Mouse (Mus musculus) heart, postnatal 25 days (tissue): ENCODE data around the gene Gabpa. TPM values are rescaled to one million over a fixed set of nuclear protein-coding genes. Genes with fewer than 3 reads are reported as not detected.

ENCODE experiments used
- DNase-seq: peaks from one replicate; pipeline ENCODE4 v3.0.0; 2022; ENCODE audit warnings: low spot score
- intact Hi-C: fragments of 180-260 bp; cut with DNase I; formaldehyde crosslinking; loops from one replicate; pipeline ENCODE4 v1.15.1; 2025
- total RNA-seq, 2 experiments: library from RNA; stranded (reverse); gene quantifications; 2 replicates each; pipeline ENCODE4 v1.2.3; 2021

The Gabpa gene
- total RNA-seq, result 10 to 100 TPM; 38.5 to 43.0 TPM

DNA sequence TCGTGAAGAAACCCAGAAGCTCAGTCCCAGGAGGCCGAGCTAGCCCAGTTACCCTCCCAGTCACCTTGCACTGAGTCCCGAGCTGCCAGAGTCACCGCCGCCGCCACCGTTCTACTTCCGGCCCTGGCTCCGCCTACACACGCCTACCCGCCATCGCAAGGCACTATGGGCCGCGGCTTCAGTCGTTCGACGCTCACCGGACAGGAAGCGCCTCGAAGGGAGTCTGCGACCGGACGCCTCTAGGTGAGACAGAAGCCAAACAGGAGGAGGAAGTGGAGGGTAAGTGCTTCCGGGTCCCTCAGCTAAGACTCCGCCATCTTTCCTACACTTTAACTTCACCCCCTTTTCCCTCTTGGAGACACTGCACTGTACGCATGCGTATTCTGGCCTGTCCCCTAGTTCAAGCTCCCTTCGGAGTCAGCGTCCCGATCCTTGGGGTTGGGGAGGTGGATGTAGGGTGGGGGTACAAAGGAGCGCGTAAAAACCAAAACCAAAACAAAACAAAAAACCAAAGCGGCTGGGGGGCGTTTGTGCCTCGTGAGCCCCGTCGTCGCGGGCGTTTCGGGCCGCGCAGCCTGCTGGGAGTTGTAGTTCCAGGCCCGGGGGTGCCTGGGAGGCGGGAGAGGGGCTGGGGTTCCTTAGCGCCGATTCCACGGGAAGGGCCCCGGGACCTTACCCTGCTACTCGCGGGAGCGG, at the start of gene Gabpa:
Gene Gabpa (plus strand): TSS at position 181 of the 696 bp plus-strand sequence.
- intact Hi-C loops, result loop anchor here (2.0 kb wide), 2 partner anchors 60 to 100 kb away; partner anchors contain the start of genes Jam2 and Mrpl39
- peak; percentile 90 for DNase-seq

DNA sequence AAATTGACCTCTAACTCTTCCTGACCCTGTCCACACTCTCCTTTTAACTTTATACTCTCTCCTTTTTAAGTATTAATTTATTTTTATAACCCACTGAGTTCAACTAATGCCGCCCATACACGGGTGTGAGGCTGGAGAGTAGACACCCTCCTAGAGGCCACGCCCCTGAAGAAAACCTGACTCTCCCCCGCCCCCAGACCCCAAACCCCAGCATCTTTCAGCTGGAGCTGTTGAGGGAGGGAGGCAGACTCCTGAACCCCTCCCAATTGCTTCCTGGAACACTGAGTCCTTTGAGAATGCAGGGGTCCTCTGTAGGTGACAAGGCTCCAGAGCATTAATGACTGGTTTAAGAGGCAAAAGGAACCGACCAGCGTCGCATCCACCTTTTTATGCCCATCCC, 49.8 kb upstream of the Gabpa start:
- intact Hi-C loops, result no loop called here
- DNase-seq, result no peak

DNA sequence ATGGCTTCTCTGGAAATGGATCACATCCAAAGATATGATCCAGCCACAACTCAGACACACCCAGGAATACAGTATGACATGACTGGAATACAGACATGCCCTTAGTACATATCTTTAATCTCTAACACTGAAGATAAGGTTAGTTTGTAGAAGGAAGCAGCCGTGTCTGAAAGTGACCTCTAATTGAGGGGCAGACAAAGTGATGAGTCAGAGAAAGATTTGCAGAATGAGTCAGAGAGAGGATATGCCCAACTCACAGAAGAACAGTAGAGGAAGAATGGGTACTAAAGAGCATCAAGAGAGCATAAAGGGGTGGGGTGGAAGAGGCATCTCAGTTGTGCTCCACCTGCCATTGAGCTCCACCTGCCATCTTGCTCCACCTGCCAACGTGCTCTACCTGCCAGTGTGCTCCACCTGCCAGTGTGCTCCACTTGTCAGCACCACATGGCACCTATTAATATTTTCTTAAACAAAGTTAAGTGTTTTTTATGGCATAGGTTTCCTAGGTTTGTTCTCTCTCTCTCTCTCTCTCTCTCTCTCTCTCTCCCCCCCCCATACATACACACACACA, 44.0 kb upstream of the Gabpa start:
- intact Hi-C loops, result no loop called here
- no peak for DNase-seq

DNA sequence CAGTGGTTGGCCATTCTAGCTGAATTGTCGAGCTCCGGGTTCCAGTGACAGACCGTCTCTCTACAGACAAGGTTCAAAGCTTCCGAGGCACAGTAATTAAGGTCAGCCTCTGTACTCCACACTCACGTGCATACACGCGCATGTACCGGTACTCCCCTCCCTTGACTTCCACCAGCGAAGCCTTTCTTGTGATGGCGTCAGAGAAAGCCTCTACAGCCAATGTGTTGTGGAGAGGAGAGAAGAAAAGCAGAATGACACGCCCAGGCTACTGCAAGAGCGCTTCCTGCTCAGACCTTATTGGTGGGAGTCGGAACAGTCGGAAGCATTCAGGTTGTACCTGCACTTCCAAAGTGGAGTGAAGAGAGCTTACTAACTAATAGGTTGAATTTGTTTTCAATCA, 41.3 kb upstream of the Gabpa start:
- DNase-seq, result no peak
- intact Hi-C loops, result no loop called here

DNA sequence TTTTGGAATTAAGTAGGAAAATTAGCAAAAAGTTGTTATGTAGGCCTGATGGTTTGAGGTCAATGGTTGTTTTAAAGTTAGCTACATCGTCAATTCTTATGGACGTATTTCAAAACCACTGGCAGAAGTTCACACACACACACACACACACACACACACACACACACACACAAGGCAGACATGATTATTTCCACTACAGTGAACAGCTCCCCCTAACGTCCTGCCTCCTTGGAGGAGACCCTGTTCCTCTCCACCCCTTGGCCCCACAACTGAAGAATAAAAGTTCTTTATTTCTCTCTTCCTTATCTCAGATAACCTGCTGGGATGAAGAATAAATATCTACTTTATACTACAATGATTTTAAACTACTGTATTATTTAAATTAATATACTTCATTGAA, 39.4 kb upstream of the Gabpa start:
- intact Hi-C loops, result no loop called here

DNA sequence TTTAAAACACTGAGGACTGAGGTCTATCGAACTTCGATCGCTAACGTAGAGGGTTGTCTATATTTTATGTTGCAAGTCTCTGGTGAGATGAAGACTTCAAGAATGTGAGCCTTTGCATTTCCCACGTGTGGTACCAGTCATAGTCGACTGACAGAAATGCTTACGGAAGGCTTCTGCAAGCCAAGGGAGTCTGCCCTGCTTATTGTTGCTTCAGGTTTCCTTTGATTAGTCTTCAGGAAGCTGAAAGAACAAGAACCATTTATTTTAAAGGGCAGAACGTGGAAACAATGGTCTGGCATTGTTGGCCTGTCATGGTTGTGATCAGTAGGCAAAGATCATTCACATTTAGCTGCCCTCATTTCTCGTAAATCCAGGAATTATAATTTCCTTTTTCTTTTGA, 38.0 kb upstream of the Gabpa start:
- DNase-seq, result no peak
- intact Hi-C loops, result no loop called here

More for the DNA sequence above, 39.4 kb upstream of the Gabpa start:
- DNase-seq, result no peak

DNA sequence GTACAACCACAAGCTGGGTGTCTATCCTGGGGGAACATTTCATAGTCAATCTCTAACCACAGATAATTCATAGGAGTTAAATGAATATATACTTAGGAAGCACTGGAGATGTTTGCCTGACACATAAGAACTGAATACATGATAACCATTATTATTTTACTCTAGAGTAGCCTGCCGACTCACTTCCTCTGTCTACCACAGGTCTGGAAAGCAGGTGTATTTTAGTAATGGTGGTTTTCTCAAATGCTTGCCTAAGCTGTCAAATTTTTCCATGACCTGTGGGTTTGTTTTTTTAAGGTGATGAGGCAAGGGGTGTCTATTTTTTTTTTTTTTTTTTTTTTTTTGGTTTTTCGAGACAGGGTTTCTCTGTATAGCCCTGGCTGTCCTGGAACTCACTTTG, 34.7 kb upstream of the Gabpa start:
- intact Hi-C loops, result no loop called here
- no peak for DNase-seq

DNA sequence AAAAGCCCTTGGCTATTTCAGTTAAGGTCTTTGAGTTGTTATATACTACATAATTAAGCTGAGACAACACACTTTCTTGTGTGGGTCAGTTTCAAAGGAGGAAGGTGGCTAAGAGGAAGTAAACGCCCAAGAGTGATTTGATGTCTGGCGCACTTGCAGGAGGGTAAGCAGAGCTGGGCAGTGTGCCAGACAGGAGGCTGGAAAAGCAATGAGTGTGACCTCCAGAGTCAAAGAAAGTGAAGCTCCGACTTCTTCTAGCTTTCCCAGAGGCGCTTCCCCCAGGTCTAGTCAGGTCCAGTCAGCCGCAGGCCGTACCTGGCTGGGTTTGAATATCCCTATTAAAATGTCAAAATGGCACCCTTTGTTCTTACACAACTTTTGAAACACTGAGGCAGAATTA, 32.5 kb upstream of the Gabpa start:
- intact Hi-C loops, result no loop called here
- DNase-seq, result peak; percentile 67

DNA sequence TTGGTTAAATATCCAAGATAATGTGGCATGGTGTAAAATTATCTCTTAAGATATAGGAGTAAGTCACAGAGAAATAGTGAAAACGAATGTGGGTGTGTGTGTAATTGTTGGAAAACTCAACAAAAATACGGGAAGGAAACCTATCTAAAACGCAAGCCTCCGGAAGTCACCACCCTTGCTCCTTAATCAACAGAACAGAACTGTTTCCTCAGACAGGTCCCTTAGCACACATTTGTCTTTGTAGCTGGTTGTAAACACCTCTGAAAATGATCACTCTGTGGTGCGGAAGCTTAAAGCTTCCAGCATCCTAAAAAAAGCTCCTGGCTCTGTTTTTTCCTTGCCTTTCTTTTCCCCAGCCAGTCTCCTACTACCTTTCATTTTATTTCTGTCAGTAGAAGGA, 29.9 kb upstream of the Gabpa start:
- DNase-seq, result peak; percentile 9
- intact Hi-C loops, result loop anchor here (2.0 kb wide), 1 partner anchor 20 kb away; no protein-coding TSS in a partner anchor

DNA sequence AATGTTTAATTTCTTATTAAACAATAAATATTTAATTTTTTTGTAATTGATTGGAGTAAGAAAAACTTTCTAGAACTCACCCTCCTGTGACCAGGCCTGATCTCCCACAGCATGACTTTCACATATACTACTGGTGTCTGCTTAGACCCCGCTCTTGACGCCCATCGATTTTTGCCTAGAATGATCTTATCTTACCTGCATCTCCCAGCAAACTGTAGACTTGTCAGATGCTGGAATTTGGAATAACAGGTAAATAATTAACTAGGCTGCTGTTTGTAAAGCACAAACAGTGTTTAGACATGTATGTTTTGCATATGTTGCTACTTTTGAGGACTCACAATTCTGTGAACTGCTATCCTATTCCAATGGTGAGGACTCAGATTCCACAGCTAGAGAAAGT, 28.6 kb upstream of the Gabpa start:
- no peak for DNase-seq
- intact Hi-C loops, result no loop called here

DNA sequence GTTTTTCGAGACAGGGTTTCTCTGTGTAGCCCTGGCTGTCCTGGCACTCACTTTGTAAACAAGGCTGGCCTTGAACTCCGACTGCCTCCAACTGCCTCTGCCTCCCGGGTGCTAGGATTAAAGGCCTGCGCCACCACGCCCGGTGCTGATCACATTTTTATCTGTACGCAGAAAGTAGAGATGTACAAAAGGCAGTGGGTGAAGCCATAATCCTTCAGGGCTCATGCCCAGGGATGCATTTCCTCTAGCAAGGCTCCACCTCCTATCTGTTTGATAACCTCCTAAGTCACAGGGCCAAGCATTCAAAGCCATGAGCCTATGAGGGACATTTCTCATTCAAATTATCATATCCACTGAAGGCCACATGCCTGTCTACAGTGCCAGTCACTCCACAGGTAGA, 26.9 kb upstream of the Gabpa start:
- intact Hi-C loops, result no loop called here
- DNase-seq, result no peak

DNA sequence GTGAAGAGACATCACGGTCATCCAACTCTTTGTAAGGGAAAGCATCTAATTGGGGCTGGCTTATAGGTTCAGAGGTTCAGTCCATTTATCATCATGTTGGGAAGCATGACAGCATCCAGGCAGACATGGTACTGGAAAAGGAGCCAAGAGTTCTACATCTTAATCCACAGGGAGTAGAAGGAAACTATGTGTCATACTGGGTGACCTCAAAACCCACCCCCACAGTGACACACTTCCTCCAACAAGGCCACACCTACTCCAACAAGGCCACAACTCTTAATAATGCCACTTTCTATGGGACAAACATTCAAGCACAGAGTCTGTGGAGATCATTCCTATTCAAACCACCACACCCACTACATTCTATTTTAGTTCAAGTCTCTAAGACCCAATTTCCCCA, 24.5 kb upstream of the Gabpa start:
- intact Hi-C loops, result no loop called here
- DNase-seq, result no peak

DNA sequence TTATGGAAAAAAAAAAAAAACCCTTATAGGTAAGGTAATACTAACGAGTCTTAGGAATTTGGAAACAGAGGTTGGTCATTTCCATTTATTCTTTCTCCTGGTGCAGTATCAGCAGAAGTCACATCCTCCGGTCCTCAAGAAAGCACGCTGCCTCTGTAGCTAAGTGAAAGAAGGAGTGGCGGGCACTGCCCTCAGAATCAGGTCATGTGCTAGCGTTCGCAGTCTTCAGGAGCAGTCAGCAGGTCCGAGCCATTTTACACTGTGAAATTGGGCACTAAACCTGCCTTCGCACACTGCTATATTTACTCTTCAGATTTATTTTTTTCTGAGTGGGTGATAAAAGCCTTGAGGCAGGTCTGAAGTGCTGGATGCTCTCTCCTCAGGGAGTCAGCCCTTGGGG, 20.9 kb upstream of the Gabpa start:
- DNase-seq, result no peak
- intact Hi-C loops, result no loop called here

DNA sequence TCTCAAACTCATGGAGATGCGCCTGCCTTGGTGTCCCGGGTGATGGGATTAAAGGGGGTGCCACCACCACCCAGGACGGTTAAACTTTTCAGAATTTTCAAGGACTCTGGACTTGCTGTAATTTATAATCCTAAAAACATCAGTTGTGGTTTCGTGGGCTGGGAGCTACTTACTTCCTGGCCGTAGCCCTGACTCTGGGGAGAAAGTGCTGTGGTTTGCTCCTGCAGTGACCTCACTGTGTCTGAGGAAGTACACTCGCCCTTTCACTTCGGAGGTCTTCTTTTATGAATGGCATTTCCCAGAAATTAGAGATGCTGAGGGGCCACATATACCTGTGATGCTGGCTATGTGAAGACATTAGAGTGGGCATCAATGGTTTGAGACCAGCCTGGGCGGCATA, 20.2 kb upstream of the Gabpa start:
- intact Hi-C loops, result no loop called here
- DNase-seq, result no peak

DNA sequence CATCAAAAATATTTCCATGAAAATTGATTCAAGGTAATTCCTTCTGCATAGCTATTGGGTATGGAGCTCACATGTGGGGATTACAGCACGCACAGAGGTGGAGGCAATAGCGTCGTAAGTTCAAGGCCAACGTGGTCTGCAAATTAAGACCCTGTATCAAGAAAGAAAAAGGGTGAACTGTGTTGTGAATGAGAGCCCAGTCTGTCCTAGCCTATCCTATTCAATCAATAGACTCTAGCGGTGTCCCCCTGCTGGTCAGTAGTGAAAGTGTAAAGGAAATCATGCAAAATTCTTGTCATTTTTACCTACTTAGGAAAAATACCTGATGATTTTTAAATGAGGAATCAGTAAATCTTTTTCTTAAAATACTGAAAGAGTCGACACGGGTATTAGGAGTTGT, 17.3 kb upstream of the Gabpa start:
- no peak for DNase-seq
- intact Hi-C loops, result loop anchor here (1.0 to 5.0 kb wide), 2 partner anchors 41 to 80 kb away; partner anchors contain the start of gene Mrpl39

DNA sequence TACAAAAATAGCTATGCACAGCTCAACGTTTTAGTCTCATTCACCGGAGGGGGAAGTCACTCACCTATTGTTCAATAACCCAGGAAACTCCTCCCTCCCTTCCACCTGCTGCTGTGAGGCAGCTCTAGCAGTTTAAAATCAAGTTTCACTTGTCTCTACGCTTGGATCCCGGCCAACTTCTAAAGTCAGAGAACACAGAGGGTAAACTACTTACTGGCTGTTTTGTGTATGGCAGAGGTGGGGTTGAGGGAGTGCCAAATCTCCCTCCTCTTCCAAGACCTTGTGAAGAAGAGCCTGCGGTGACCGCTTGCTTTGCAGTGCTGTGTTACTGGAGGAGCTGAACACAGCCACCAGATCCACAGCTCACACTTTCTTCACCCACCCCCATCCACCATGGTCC, 9.7 kb upstream of the Gabpa start:
- intact Hi-C loops, result loop anchor here (2.0 kb wide), 1 partner anchor 20 kb away; no protein-coding TSS in a partner anchor
- DNase-seq, result peak; percentile 61

DNA sequence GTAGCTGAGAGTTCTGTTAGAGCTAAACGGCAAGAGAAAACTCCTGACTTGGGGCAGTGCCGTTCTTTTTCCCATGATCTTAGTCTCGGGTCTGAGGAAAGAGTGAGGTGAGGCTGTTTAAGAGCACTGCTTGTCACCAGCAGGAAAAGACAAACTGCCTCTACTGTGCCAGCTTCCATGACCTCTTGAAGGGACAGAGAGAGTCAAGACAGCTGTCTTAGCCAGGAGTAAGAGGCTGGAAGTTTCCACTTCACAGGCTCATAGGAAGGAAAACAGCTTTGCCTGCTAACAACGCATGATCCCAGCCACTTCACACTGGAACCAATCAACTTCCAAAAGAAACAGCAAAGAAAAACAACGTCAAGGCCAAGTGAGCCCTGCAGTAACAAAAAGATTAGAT, 3.0 kb upstream of the Gabpa start:
- intact Hi-C loops, result no loop called here
- no peak for DNase-seq

DNA sequence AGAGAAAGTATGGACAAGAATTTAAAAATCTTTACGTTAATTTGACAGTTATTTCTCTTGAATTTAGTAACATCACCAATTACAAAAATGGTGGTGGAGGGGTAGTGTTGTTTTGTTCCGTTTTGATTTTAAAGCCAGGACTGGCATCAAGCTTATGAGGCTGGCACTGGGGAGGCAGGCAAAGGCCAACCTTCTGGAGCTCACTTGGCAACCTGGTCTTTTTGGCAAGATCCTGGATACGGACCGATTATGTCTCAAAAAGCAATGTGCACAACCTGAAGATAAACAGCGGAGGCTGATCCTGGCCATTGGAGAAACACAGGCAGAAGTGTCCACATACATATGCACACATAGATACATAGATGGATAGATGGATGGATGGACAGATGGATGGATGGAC, 2.0 kb upstream of the Gabpa start:
- intact Hi-C loops, result no loop called here
- DNase-seq, result no peak

DNA sequence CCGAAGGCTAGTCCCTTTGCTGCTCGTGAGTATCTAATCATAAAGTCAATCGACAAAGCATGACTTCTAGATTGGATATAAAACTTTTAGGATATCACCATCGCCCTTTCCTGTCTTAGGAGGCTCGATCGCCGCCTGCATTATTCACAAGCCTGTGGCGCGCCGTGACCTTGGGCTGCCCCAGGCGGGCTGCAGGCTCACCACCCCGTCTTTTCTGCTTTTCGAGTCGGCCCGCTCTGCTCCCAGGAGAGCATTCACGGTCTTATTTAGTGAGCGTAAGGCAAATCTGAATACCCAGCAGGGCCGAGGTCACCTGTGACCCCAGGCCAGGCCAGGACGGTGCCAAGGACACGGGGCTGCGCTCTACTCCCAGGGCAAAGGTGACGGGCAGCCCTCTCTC, 381 bp upstream of the Gabpa start:
- no peak for DNase-seq
- intact Hi-C loops, result loop anchor here (2.0 kb wide), 2 partner anchors 60 to 100 kb away; partner anchors contain the start of genes Jam2 and Mrpl39

DNA sequence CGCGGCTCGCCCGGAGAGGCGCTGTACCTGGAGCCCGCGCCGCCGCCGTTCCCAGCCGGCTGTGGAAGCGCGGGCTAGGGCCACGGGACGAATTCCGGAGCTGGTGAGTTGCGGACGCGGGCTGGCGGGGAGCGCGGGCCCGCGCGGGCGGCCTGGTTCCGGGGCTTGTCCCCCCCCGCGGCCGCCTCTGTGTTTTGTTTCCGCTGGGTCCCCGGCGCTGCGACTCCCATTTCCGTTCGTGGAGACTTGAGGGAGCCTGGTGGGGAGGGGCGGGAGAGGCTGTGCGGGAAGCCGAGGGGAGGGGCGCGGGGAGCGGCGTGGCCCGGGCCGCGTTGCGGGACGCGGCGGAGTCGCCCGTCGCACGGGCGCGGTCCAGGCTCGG, 707 bp downstream of the Gabpa start, which contains the start of gene Atp5j:
Gene Atp5j (minus strand): TSS at position 185 of the 382 bp plus-strand sequence.
- intact Hi-C loops, result loop anchor here (2.0 kb wide), 2 partner anchors 61 to 101 kb away; partner anchors contain the start of genes Jam2 and Mrpl39
- peak; percentile 72 for DNase-seq
